Mouse (Mus musculus) lung, adult 18-20 months (tissue): ENCODE measurements around the gene Cdyl2.

Source experiments
- DNase-seq, 2 experiments: peaks; one replicate each; pipeline ENCODE4 v3.0.0; 2022; ENCODE audit warnings: mixed read lengths in 2 of 2

Cdyl2 gene

GRCm38 (mm10) chr8:116528736-116529135, 204.1 kb downstream of the Cdyl2 start:
- DNase-seq, result no peak

GRCm38 (mm10) chr8:116524915-116525314, 207.9 kb downstream of the Cdyl2 start:
- no peak for DNase-seq
